Mouse (Mus musculus) adrenal gland (tissue): ENCODE measurements around the gene Coch.
"Not testable (repeated sequence)": the region's sequence is repeated elsewhere in the genome, so short reads cannot be mapped to it uniquely, and the experiment has no call there.

Source experiments
- intact Hi-C: fragments of 180-260 bp; cut with DNase I; formaldehyde crosslinking; loops from one replicate; pipeline ENCODE4 v1.15.1; 2025
- long read RNA-seq, 2 experiments: library from polyadenylated mRNA; unstranded; transcript quantifications; one replicate each; pipeline ENCODE4 v2.0.0; 2020; ENCODE audit warnings: borderline replicate concordance in 1 of 2; ENCODE audit not compliant: insufficient replicate concordance in 1 of 2

Coch gene
- long read RNA-seq, experiment 1, partial matches to known transcripts, result 2 of 5 reads
- long read RNA-seq, experiment 1, other reads (novel, unspliced or antisense), result 0 of 5 reads
- long read RNA-seq, experiment 2, partial matches to known transcripts, result 0 of 2 reads
- long read RNA-seq, experiment 2, other reads (novel, unspliced or antisense), result 0 of 2 reads

GRCm38 (mm10) chr12:51593229-51594029 lies at the start of gene Coch:
TSS of gene Coch (plus strand) at chr12:51593341.
- intact Hi-C loops, result loop anchor here (10.0 kb wide), 1 partner anchor 149 kb away; no protein-coding TSS in a partner anchor

GRCm38 (mm10) chr12:51543402-51543960 lies 49.7 kb upstream of the Coch start:
- intact Hi-C loops, result no loop called here

- intact Hi-C loops, result no loop called here
Measured at GRCm38 (mm10) chr12:51555041-51555440, 38.1 kb upstream of the Coch start.

GRCm38 (mm10) chr12:51561416-51561815 lies 31.7 kb upstream of the Coch start:
- intact Hi-C loops, result no loop called here

- intact Hi-C loops, result no loop called here
Measured at GRCm38 (mm10) chr12:51567225-51567624, 25.9 kb upstream of the Coch start.

- intact Hi-C loops, result no loop called here
Measured at GRCm38 (mm10) chr12:51569472-51569871, 23.7 kb upstream of the Coch start.

GRCm38 (mm10) chr12:51569944-51570343 lies 23.2 kb upstream of the Coch start:
- intact Hi-C loops, result no loop called here

- intact Hi-C loops, result no loop called here
Measured at GRCm38 (mm10) chr12:51572651-51573050, 20.5 kb upstream of the Coch start.

GRCm38 (mm10) chr12:51577816-51578215 lies 15.3 kb upstream of the Coch start:
- intact Hi-C loops, result not testable (repeated sequence)

- intact Hi-C loops, result no loop called here
Measured at GRCm38 (mm10) chr12:51589263-51589662, 3.9 kb upstream of the Coch start.

GRCm38 (mm10) chr12:51591921-51592320 lies 1.2 kb upstream of the Coch start:
- intact Hi-C loops, result loop anchor here (10.0 kb wide), 1 partner anchor 147 kb away; no protein-coding TSS in a partner anchor

GRCm38 (mm10) chr12:51592888-51593228 lies 283 bp upstream of the Coch start:
- intact Hi-C loops, result loop anchor here (10.0 kb wide), 1 partner anchor 148 kb away; no protein-coding TSS in a partner anchor

- intact Hi-C loops, result loop anchor here (10.0 kb wide), 1 partner anchor 149 kb away; no protein-coding TSS in a partner anchor
Measured at GRCm38 (mm10) chr12:51594030-51594470, 909 bp downstream of the Coch start.

- intact Hi-C loops, result no loop called here
Measured at GRCm38 (mm10) chr12:51603306-51603705, 10.2 kb downstream of the Coch start.

- intact Hi-C loops, result no loop called here
Measured at GRCm38 (mm10) chr12:51606138-51606537, 13.0 kb downstream of the Coch start.

GRCm38 (mm10) chr12:51612361-51612760 lies 19.2 kb downstream of the Coch start:
- intact Hi-C loops, result loop anchor here (10.0 kb wide), 1 partner anchor 208 kb away; no protein-coding TSS in a partner anchor

- intact Hi-C loops, result no loop called here
Measured at GRCm38 (mm10) chr12:51620572-51620971, 27.4 kb downstream of the Coch start.

- intact Hi-C loops, result no loop called here
Measured at GRCm38 (mm10) chr12:51621161-51621560, 28.0 kb downstream of the Coch start.

GRCm38 (mm10) chr12:51622670-51623365 lies 29.7 kb downstream of the Coch start:
- intact Hi-C loops, result no loop called here

GRCm38 (mm10) chr12:51623366-51623694 lies 30.2 kb downstream of the Coch start:
- intact Hi-C loops, result no loop called here

- intact Hi-C loops, result no loop called here
Measured at GRCm38 (mm10) chr12:51633481-51633880, 40.3 kb downstream of the Coch start.

- intact Hi-C loops, result no loop called here
Measured at GRCm38 (mm10) chr12:51636260-51636659, 43.1 kb downstream of the Coch start.
